8 mouse cellular contexts compared by ENCODE assay signal in genomic region chr7:135735691-135736580, GRCm38 (mm10). TPM values are rescaled to one million over a fixed set of nuclear protein-coding genes. Genes with fewer than 3 reads are reported as not detected.
DNase-seq lines count a peak whose midpoint lies in the region; ATAC-seq and TF ChIP-seq lines count a peak whose summit lies in the region.

No protein-coding gene starts in this region.

- ATAC-seq in forebrain, embryonic 15.5 days (replicated peaks) = peak; percentile 92
- ATAC-seq in neutrophil, adult 5-6 weeks (ENCODE audit: extremely low read depth, insufficient number of reproducible peaks, low FRiP score, poor library complexity, severe bottlenecking) = peak; percentile 93

- TF ChIP-seq CTCF in ES-Bruce4 (IDR thresholded peaks at IDR 0.05; ENCODE audit: low read depth, low read length) = peak; percentile 71
- peak; percentile 85 for TF ChIP-seq CTCF in lung, adult 2 months (IDR thresholded peaks at IDR 0.05; ENCODE audit: insufficient read depth, low read length)

- H3K27me3 ChIP-seq in ES-Bruce4 (ENCODE audit: control insufficient read depth, insufficient read depth, low read length, poor library complexity, severe bottlenecking) = no peaks in the 10 kb centered on the region
- no peaks in the 10 kb centered on the region for H3K27me3 ChIP-seq in forebrain, embryonic 15.5 days

- H3K9me3 ChIP-seq in ES-Bruce4 (replicated peaks; ENCODE audit: control insufficient read depth, insufficient read depth, low read length, poor library complexity, severe bottlenecking) = peaks cover 10% of the 10 kb centered on the region
- H3K9me3 ChIP-seq in forebrain, embryonic 15.5 days = no peaks in the 10 kb centered on the region

- no peaks in the 10 kb centered on the region for H3K4me1 ChIP-seq in ES-Bruce4 (ENCODE audit: control insufficient read depth, insufficient read depth, low read length)
- H3K4me1 ChIP-seq in forebrain, embryonic 15.5 days = peaks cover 10% of the 10 kb centered on the region
- peaks cover 4% of the 10 kb centered on the region for H3K4me1 ChIP-seq in lung, adult 2 months (ENCODE audit: control insufficient read depth, insufficient read depth, low read length)

- no peaks in the 10 kb centered on the region for H3K36me3 ChIP-seq in ES-Bruce4 (ENCODE audit: control insufficient read depth, insufficient read depth, low read length, poor library complexity, severe bottlenecking)
- H3K36me3 ChIP-seq in forebrain, embryonic 15.5 days = no peaks in the 10 kb centered on the region

- WGBS in forebrain, embryonic 15.5 days = 14% methylated on average over 31 of the region's 31 CpGs
- 13% methylated on average over 31 of the region's 31 CpGs for WGBS in lung, adult 2 months

- DNase-seq in cerebellum, adult 11-12 months = peak; percentile 75
- peak; percentile 61 for DNase-seq in heart, postnatal 25 days (ENCODE audit: low spot score)
- DNase-seq in layer of hippocampus, adult 18-20 months (ENCODE audit: low spot score in 2 of 2) = peak; percentile 67 to 89
- DNase-seq in lung, adult 2 months = peak; percentile 86
- peak; percentile 85 for DNase-seq in testis, postnatal 14 days (ENCODE audit: low spot score)

- H3K4me2 ChIP-seq in forebrain, embryonic 15.5 days (replicated peaks) = peak overlapping the region; percentile 42

- no peak overlapping the region for H3K27ac ChIP-seq in ES-Bruce4 (ENCODE audit: insufficient read depth, low read length)
- 0 out of 2 replicates have a peak overlapping the region, but pooled peaks have one; percentile 43 for H3K27ac ChIP-seq in forebrain, embryonic 15.5 days (replicated peaks)

- TF ChIP-seq POLR2A in ES-Bruce4 (IDR thresholded peaks at IDR 0.05; ENCODE audit: insufficient read depth, low read length) = no peak
- TF ChIP-seq POLR2A in lung, adult 2 months (IDR thresholded peaks at IDR 0.05; ENCODE audit: borderline replicate concordance, extremely low read depth, low read depth, low read length) = no peak

- TF ChIP-seq EP300 in ES-Bruce4 (IDR thresholded peaks at IDR 0.05; ENCODE audit: insufficient read depth, low read depth, low read length) = no peak

- H3K9ac ChIP-seq in ES-Bruce4 (ENCODE audit: low read depth, poor library complexity, severe bottlenecking) = no peak overlapping the region
- H3K9ac ChIP-seq in forebrain, embryonic 15.5 days (replicated peaks) = no peak overlapping the region

- intact Hi-C loops in heart, postnatal 25 days (cut with DNase I) = loop anchor here (5.0 kb wide), 2 partner anchors 54 to 199 kb away; partner anchors contain the start of gene Ptpre

- no peak overlapping the region for H3K4me3 ChIP-seq in ES-Bruce4 (ENCODE audit: low read depth, low read length)
- peak overlapping the region; percentile 23; the same call in 1 of the 2 replicates for H3K4me3 ChIP-seq in forebrain, embryonic 15.5 days
- peak overlapping the region; percentile 15 for H3K4me3 ChIP-seq in lung, adult 2 months (replicated peaks; ENCODE audit: extremely low read depth, low read depth, low read length)

RNA-seq across cellular contexts. Expression of gene Mki67, which starts 19.8 kb away (rescaled TPM):
- 217 and 225 TPM in 2 replicates for polyA plus RNA-seq in ES-Bruce4 (2011; ENCODE audit: insufficient read depth, insufficient read length, low read depth, missing spikeins)
- 18.8 and 22.3 TPM in 2 replicates for polyA plus RNA-seq in forebrain, embryonic 15.5 days (2015; fragmentation: Nextera tagmentation; extraction: Ambion mirVana)
- 1 to 10 TPM; 2.5 to 3.6 TPM for total RNA-seq in heart, postnatal 25 days (2021)
- under 1 TPM; 0.20 to 0.23 TPM for total RNA-seq in layer of hippocampus, adult 18-20 months (2021)
- polyA plus RNA-seq in lung, adult 2 months (2012; rRNA removed) = 0.32 and 0.73 TPM in 2 replicates
- 2.2 and 2.7 TPM in 2 replicates for total RNA-seq in neutrophil, adult 5-6 weeks (2017)
